Mouse (Mus musculus): Measurements from ENCODE around the gene Mink1.

- TF ChIP-seq CTCF (IDR thresholded peaks at IDR 0.05; ENCODE audit: low read depth, low read length) (no peak), POLR2A (IDR thresholded peaks at IDR 0.05; ENCODE audit: extremely low read depth, insufficient read depth, low read length) (no peak)
Observed at GRCm38 (mm10) chr11:70652029-70652883, 89.6 kb downstream of the Mink1 start.
